Mouse (Mus musculus): Measurements from ENCODE around the gene Ovca2. TPM values are rescaled to one million over a fixed set of nuclear protein-coding genes. Genes with fewer than 3 reads are reported as not detected.

Gene Ovca2
- polyA plus RNA-seq, 1 experiment from 2014 or later: 21.0 TPM

DNA sequence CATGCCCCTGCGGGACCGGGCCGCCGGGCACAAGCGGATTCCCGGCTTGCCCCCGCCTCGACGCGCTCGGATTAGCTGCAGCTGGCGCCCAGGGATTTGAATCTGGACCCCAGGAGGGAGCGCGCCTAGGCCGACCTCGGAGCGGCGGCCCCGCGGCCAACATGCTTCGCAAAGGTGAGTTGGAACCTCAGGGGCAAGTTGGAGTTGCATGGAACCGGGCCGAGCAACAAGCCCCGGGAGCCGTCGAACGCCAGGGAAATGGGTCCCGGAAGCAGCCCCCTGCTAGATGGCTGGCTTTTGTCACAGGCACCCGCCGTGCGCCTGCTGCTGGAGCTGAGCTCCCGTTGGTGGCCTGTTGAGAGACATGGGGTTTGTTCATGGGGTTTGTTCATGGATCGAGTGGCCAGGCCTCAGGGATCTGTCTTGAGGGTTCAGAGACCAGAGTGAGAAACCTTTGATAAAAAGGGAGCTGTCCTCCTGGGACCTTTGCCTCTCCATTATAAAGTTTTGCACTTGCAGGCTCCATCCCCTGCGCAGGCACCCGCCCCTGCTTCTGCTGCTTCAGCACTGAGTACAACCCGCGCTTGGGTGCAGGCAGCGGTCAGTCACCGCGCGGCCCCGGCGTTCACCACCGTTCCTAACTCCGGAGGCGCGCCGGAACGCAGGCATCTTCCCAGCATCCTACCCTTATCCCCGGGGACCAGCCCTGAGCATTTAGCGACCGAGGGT, 15.7 kb upstream of the Ovca2 start:
- peak overlapping the region; percentile 84 for H3K4me2 ChIP-seq
- H3K9me3 ChIP-seq: no peaks in the 10 kb centered on the region
- WGBS: under 1% methylated on average over 52 of the region's 52 CpGs
- H3K4me3 ChIP-seq (replicated peaks): peak overlapping the region; percentile 55
- H3K4me1 ChIP-seq: peaks cover 30% of the 10 kb centered on the region
- peak overlapping the region; percentile 23; the same call in 1 of the 2 replicates for H3K9ac ChIP-seq
- no peaks in the 10 kb centered on the region for H3K36me3 ChIP-seq
- no peak overlapping the region for H3K27ac ChIP-seq
- peaks cover 47% of the 10 kb centered on the region for H3K27me3 ChIP-seq (replicated peaks)
- ATAC-seq (ENCODE audit: insufficient read depth, low FRiP score, low read depth): no peak

DNA sequence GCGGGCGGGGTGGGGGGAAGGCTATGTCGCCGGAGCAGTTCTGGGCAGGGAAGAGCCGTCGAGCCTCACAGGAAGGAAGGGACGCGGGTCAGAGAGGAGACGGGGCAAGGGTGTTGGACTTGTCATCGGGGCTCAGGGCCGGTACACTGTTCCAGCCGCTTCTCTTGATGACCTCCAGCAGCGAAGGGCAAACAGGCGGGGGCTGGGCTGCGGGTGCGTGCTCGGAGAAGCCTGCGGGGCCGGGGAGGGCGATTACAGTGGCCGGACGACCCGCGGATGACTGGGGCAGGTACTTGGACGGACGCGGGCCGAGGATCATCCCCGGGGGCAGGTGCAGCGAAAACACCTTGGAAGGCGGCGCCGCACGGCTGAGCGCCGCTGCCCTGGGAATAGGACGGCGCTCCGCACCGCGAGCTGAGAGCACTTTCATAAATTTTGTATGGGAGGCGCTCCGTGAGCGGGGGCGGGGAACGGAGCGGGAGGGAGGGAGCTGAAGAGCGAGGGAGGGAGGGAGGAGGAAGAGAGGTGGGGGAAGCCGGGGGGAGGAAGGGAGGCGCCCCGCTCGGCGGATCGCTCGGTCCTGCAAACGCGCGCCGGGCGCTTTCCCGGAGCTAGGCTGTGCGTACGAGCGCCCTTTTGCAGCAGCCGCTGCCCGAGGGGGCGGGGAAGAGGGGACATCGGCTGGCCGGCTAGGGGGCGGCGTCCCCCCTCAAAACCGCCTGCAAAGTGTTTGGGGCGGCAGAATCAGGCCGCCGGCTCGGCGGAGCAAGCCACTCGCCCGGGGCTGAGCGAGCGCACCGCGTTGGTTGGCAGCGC, 14.8 kb upstream of the Ovca2 start, which contains the start of gene Rtn4rl1:
TSS of gene Rtn4rl1 (plus strand) at position 528 of the 816 bp plus-strand sequence.
- Histone ChIP-seq H3K9me3 (no peaks in the 10 kb centered on the region), H3K27ac (no peak within 1 kb of the TSS), H3K9ac (peak within 1 kb of the TSS; percentile 23; the same call in 1 of the 2 replicates), H3K27me3 (replicated peaks) (peaks cover 47% of the 10 kb centered on the region), H3K4me3 (replicated peaks) (peak within 1 kb of the TSS; percentile 55), H3K36me3 (no peaks in the 10 kb centered on the region), H3K4me2 (peak within 1 kb of the TSS; percentile 84), H3K4me1 (peaks cover 32% of the 10 kb centered on the region)
- WGBS: under 1% methylated on average over 82 of the region's 84 CpGs
- ATAC-seq (ENCODE audit: insufficient read depth, low FRiP score, low read depth): no peak

DNA sequence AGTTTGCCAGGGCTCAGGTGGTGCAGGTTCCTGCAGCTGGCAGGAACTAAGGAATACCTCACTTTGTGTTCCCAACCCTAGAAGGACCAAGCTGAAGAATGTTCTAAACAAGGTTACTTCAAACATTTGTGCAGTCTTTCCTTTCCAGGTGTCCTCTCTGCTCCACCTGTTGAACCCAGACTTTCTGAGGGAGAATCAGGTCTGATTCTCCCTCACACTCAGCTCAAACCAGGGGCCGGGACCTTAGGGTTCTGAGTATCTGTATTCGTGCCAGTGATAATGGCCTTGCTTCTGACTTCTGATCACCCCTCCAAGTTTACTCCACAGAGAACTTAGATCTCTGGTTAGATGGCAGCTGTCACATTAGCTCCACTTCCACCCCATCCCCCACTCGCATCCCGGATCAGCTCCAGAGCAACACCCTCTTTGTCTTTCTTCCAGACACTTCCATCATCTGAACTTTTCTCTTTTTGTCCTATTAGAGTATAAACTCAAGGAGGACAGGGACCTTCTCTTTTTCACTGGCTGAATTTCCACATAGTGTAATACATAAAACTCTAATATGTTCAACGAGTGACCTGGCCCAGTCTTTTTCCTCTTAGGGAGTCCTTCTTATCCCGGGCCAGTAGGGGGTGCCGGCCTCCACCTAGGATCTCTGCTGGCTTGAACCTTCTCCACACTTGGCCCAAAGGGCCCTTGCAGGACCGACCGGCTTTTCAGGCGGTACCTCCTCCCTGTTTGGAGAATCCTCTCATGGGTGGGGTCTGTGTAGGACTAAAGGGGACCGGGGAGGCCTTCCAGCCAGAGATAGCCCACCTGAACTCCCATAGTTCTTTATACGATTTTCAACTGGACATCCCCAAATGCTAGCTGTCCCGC, 13.9 kb upstream of the Ovca2 start:
- Histone ChIP-seq H3K9ac (no peak overlapping the region), H3K4me2 (peak overlapping the region; percentile 84), H3K36me3 (no peaks in the 10 kb centered on the region), H3K27ac (no peak overlapping the region), H3K9me3 (no peaks in the 10 kb centered on the region), H3K27me3 (replicated peaks) (peaks cover 44% of the 10 kb centered on the region), H3K4me3 (replicated peaks) (peak overlapping the region; percentile 55), H3K4me1 (peaks cover 32% of the 10 kb centered on the region)
- WGBS: 24% methylated on average over 13 of the region's 13 CpGs
- ATAC-seq (ENCODE audit: insufficient read depth, low FRiP score, low read depth): peak; percentile 44; the same call in 1 of the 2 replicates

DNA sequence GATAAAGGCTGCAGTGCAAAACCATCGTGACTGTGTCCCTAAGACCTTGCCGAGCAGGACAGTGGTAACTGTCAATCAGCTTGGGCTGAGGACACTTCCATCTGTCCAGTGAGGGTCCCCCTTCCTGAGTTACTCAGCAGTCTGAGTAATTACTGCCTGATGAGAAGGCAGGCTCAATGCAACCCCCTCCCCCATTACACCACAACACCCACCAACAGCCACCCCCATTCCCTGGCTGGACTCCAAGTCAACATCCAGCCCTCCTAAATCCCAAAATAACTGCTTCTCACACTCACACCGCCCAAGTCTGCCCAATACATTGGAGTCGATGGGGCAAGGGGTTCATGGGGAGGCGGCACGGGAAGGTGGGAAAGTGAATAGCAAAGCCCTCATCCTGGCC, 13.2 kb upstream of the Ovca2 start:
- Histone ChIP-seq H3K27ac (no peak overlapping the region), H3K4me3 (replicated peaks) (no peak overlapping the region), H3K36me3 (no peaks in the 10 kb centered on the region), H3K4me2 (no peak overlapping the region), H3K4me1 (peaks cover 32% of the 10 kb centered on the region), H3K9ac (no peak overlapping the region), H3K9me3 (no peaks in the 10 kb centered on the region), H3K27me3 (replicated peaks) (peaks cover 39% of the 10 kb centered on the region)
- no peak for ATAC-seq (ENCODE audit: insufficient read depth, low FRiP score, low read depth)
- WGBS: 65% methylated on average over 6 of the region's 6 CpGs

DNA sequence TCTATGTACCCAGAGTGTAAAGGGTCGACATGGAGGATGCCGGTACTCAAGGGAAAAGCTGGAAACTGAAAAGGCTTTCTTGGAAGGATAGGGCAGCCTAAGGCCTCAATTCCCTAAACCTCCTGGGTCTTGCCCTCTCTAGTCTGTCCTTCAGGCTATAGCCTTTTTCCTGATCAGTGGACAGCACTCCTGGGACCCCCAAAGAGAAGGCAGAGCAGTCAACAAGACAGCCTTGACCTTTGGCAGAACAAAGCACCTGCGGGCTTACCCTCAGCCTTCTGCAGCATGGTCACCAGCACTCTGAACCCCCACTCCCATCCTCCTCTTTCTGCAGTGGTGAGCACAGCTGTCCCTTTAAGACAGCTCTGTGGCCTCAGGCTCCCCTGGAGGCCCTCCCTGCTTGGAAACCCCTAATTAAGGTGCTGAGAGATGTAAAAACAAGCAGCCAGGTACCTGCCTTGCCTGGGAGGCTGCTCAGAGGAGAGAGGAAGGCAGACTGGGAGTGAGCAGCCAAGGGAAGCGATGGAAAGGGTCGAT, 12.3 kb upstream of the Ovca2 start, which contains the start of gene Dph1:
TSS of gene Dph1 (minus strand) at position 337 of the 537 bp plus-strand sequence.
- no peaks in the 10 kb centered on the region for H3K36me3 ChIP-seq
- peak within 1 kb of the TSS; percentile 62 for H3K9ac ChIP-seq
- peak within 1 kb of the TSS; percentile 79 for H3K4me2 ChIP-seq
- peaks cover 32% of the 10 kb centered on the region for H3K4me1 ChIP-seq
- H3K4me3 ChIP-seq (replicated peaks): peak within 1 kb of the TSS; percentile 82
- H3K27me3 ChIP-seq (replicated peaks): peaks cover 32% of the 10 kb centered on the region
- H3K27ac ChIP-seq: peak within 1 kb of the TSS; percentile 64
- no peaks in the 10 kb centered on the region for H3K9me3 ChIP-seq
- no peak for ATAC-seq (ENCODE audit: insufficient read depth, low FRiP score, low read depth)
- 62% methylated on average over 5 of the region's 5 CpGs for WGBS

DNA sequence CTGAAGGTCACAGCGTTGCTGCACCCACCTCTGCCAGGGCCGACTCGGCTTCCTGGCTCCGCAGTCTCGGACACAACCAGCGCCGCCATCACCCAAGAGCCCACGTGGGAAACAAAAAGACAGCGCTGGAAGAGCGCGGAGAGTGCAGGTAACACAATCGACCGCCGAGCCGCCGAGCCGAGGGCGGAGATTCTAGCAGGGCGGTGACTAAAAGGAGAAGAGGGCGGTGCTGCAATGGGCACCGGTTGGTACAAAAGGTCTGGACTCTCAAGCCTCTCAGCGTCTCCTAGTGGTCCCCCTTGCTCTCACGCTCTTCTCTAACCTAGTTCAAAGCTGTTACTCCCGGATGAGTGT, 11.7 kb upstream of the Ovca2 start:
- peaks cover 26% of the 10 kb centered on the region for H3K27me3 ChIP-seq (replicated peaks)
- peak overlapping the region; percentile 79 for H3K4me2 ChIP-seq
- no peaks in the 10 kb centered on the region for H3K36me3 ChIP-seq
- peak overlapping the region; percentile 82 for H3K4me3 ChIP-seq (replicated peaks)
- peak; percentile 73 for ATAC-seq (ENCODE audit: insufficient read depth, low FRiP score, low read depth)
- H3K27ac ChIP-seq: peak overlapping the region; percentile 64
- peak overlapping the region; percentile 62 for H3K9ac ChIP-seq
- H3K9me3 ChIP-seq: no peaks in the 10 kb centered on the region
- WGBS: under 1% methylated on average over 24 of the region's 24 CpGs
- H3K4me1 ChIP-seq: peaks cover 31% of the 10 kb centered on the region

DNA sequence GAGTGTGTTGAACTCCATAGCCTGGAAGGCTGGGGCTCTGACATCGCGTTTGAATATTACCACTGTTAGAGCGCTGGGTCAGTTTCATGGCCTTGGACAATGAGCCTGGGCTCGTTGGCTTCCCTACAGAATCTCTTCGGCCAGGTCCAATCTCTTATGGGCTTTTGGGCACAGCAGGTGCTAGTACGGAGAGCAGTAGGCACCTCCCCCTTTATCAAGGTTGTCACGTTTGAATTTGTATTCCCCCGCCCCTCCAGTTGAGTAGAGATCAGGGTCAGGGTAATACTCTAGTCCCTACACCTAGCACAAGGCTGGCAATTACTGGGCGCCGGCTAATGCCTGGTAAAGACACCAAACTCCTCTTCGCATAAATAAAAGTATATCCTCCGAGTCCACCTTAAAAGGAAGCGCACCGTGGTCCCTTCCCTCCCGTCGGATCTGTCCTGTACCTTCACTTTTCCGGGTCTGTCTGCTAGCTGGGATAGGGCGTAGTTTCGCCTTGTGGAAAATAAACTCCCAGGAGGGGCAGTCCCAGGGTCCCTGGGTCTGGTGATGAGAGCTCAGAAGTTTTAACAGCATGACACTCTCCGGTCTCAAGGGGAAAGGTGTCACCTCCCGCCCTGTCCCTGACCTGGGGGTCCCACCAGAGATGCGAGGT, 11.2 kb upstream of the Ovca2 start:
- H3K9me3 ChIP-seq: no peaks in the 10 kb centered on the region
- no peaks in the 10 kb centered on the region for H3K36me3 ChIP-seq
- peak overlapping the region; percentile 62 for H3K9ac ChIP-seq
- peak overlapping the region; percentile 82 for H3K4me3 ChIP-seq (replicated peaks)
- peak; percentile 38 for ATAC-seq (ENCODE audit: insufficient read depth, low FRiP score, low read depth)
- peak overlapping the region; percentile 64 for H3K27ac ChIP-seq
- under 1% methylated on average over 22 of the region's 22 CpGs for WGBS
- H3K4me2 ChIP-seq: peak overlapping the region; percentile 79
- H3K4me1 ChIP-seq: peaks cover 26% of the 10 kb centered on the region
- peaks cover 21% of the 10 kb centered on the region for H3K27me3 ChIP-seq (replicated peaks)

DNA sequence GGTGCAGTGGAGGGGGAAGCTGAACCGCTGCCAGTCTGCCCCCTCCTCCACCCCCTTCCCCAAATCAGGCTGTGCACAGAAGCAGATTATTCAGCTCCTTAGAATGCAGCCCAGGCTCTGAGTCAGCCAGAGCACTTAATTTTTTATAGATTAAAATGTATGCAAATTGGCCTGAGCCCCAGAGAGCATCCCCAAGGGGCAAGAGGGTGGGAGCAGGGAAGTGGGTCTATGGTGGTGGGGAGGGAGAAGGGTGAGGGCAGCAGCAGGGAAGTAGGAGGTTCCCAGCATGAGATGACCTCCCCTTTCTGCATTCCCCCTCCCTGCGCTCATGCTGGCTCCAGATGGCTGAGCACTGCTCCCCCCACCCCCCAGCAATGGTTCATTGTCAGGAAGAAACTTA, 6.4 kb upstream of the Ovca2 start:
- H3K9ac ChIP-seq: no peak overlapping the region
- peaks cover 7% of the 10 kb centered on the region for H3K4me1 ChIP-seq
- no peak for ATAC-seq (ENCODE audit: insufficient read depth, low FRiP score, low read depth)
- 66% methylated on average over 2 of the region's 2 CpGs for WGBS
- H3K36me3 ChIP-seq: peaks cover 12% of the 10 kb centered on the region; the same call in 1 of the 2 replicates
- H3K27ac ChIP-seq: no peak overlapping the region
- H3K4me3 ChIP-seq (replicated peaks): no peak overlapping the region
- H3K4me2 ChIP-seq: no peak overlapping the region
- no peaks in the 10 kb centered on the region for H3K27me3 ChIP-seq (replicated peaks)
- H3K9me3 ChIP-seq: no peaks in the 10 kb centered on the region

DNA sequence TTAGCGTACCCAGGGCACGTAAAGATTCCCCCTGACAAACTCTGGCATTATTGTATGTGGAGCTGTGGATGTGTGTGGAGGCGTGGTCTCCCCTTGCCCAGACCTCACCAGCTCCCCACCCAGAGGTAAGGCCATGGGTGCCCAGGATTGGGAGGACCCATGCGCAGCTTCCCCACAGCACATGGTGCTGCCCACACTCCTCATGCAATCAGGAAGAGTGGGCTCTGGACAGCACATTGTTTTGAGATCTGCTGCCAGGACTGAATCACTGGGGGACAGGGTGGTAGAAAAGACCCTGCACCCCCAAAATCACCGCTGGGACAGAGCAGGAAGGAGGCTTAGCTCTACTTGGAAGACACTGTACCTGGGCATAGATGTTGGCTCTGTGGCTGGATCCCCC, 5.9 kb upstream of the Ovca2 start:
- H3K4me2 ChIP-seq: no peak overlapping the region
- no peak overlapping the region for H3K4me3 ChIP-seq (replicated peaks)
- H3K9me3 ChIP-seq: no peaks in the 10 kb centered on the region
- WGBS: 93% methylated on average over 5 of the region's 5 CpGs
- H3K27me3 ChIP-seq (replicated peaks): no peaks in the 10 kb centered on the region
- H3K9ac ChIP-seq: no peak overlapping the region
- H3K36me3 ChIP-seq: peaks cover 12% of the 10 kb centered on the region; the same call in 1 of the 2 replicates
- no peak overlapping the region for H3K27ac ChIP-seq
- H3K4me1 ChIP-seq: peaks cover 5% of the 10 kb centered on the region
- no peak for ATAC-seq (ENCODE audit: insufficient read depth, low FRiP score, low read depth)

DNA sequence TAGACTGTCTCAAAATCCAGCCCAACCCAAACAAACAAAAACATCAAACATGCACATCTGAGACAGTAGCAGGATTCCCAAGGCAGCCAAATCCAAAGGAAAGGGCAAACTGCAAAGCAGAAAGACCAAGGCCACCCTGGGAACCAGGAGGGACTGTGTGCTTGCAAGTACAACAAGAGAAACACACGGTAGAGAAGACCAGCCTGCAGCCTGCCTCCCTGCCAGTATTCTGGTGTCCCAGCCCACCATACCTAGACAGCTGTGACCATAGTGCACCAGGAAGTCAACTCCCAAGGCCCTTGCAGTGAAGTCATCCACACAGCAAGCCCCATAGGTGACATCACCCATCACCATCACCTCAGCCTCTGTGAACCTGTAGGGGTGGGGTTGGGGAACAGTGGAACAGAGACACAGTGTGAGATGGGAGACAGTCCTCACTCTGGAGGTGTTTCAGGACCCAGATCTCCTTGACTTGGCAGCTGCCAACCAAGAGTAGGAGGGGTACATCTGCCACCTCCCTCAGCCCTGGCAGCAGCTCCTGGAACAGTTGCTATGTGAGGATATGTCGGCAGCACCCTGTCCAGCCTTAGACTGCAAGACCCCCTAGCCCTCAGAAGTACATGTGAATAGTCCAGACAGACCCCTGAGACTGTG, 5.4 kb upstream of the Ovca2 start:
- Histone ChIP-seq H3K27me3 (replicated peaks) (no peaks in the 10 kb centered on the region), H3K4me2 (no peak overlapping the region), H3K9ac (no peak overlapping the region), H3K36me3 (peaks cover 12% of the 10 kb centered on the region; the same call in 1 of the 2 replicates), H3K4me3 (replicated peaks) (no peak overlapping the region), H3K27ac (no peak overlapping the region), H3K4me1 (peaks cover 4% of the 10 kb centered on the region; the same call in 1 of the 2 replicates), H3K9me3 (no peaks in the 10 kb centered on the region)
- WGBS: 78% methylated on average over 2 of the region's 2 CpGs
- no peak for ATAC-seq (ENCODE audit: insufficient read depth, low FRiP score, low read depth)
